Mouse (Mus musculus): ENCODE measurements around the gene Mrpl24. TPM values are rescaled to one million over a fixed set of nuclear protein-coding genes. Genes with fewer than 3 reads are reported as not detected.
"Not testable (repeated sequence)": the region's sequence is repeated elsewhere in the genome, so short reads cannot be mapped to it uniquely, and the experiment has no call there.

Gene Mrpl24
- polyA plus RNA-seq, 1 experiment from 2014 or later = 77.8 TPM

DNA sequence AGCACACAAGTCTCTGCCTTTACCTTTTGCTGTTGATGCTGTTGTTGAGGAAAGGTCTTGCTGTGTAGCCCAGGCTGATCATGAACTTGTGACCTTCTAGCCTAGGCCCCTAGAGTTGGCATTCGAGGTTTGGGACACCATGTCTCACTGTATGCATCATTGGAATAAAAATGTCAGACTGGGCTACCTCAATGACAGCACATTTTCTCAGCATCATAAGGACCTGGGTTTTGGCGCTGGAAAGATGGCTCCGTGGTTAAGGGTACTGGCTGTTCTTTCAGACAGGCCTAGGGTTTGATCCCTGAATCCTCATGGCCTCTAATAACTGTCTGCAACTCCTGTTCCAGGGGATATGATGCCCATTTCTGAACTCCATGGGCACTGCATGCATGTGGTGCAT, 19.5 kb upstream of the Mrpl24 start:
- no peaks in the 10 kb centered on the region for H3K4me1 ChIP-seq
- H3K27me3 ChIP-seq = no peaks in the 10 kb centered on the region
- H3K4me3 ChIP-seq = no peak overlapping the region
- H3K9ac ChIP-seq (replicated peaks) = no peak overlapping the region
- ATAC-seq (ENCODE audit: low FRiP score, low read depth) = no peak
- H3K36me3 ChIP-seq = no peaks in the 10 kb centered on the region
- no peak overlapping the region for H3K4me2 ChIP-seq (replicated peaks)
- 81% methylated on average over 3 of the region's 3 CpGs for WGBS
- H3K27ac ChIP-seq (replicated peaks) = no peak overlapping the region
- H3K9me3 ChIP-seq = no peaks in the 10 kb centered on the region

- Histone ChIP-seq H3K9me3 (no peaks in the 10 kb centered on the region), H3K27me3 (no peaks in the 10 kb centered on the region), H3K4me3 (no peak overlapping the region), H3K4me1 (no peaks in the 10 kb centered on the region), H3K27ac (replicated peaks) (no peak overlapping the region), H3K36me3 (no peaks in the 10 kb centered on the region), H3K4me2 (replicated peaks) (no peak overlapping the region), H3K9ac (replicated peaks) (no peak overlapping the region)
- WGBS = 56% methylated on average over 1 of the region's 1 CpGs
- ATAC-seq (ENCODE audit: low FRiP score, low read depth) = no peak
Measured at GRCm38 (mm10) chr3:87901036-87901624, 18.2 kb upstream of the Mrpl24 start.

DNA sequence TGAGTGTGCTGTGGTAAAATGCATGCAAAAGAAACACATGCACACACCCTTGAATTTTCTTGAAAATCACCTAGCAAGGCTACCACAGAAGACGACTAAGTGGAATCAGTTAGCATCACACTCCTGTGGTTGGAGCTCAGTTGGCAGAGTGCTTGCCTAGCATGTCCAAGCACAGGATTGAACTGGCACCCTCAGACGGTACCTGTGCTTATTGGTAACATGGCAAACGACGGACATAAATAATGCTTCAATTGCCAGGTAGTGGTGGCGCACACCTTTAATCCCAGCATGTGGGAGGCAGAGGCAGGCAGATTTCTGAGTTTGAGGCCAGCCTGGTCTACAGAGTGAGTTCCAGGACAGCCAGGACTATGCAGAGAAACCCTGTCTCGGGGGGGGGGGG, 17.3 kb upstream of the Mrpl24 start:
- not testable (repeated sequence) for H3K36me3 ChIP-seq; H3K9me3 ChIP-seq; H3K4me1 ChIP-seq; H3K27ac ChIP-seq (replicated peaks); H3K9ac ChIP-seq (replicated peaks); H3K27me3 ChIP-seq; H3K4me2 ChIP-seq (replicated peaks); H3K4me3 ChIP-seq; ATAC-seq (ENCODE audit: low FRiP score, low read depth)
- WGBS = 75% methylated on average over 6 of the region's 6 CpGs

- no peak overlapping the region for H3K4me2 ChIP-seq (replicated peaks)
- no peak for ATAC-seq (ENCODE audit: low FRiP score, low read depth)
- no peak overlapping the region for H3K4me3 ChIP-seq
- no peak overlapping the region for H3K9ac ChIP-seq (replicated peaks)
- 54% methylated on average over 5 of the region's 5 CpGs for WGBS
- no peak overlapping the region for H3K27ac ChIP-seq (replicated peaks)
- H3K36me3 ChIP-seq = no peaks in the 10 kb centered on the region
- H3K27me3 ChIP-seq = no peaks in the 10 kb centered on the region
- H3K4me1 ChIP-seq = peaks cover 18% of the 10 kb centered on the region
- no peaks in the 10 kb centered on the region for H3K9me3 ChIP-seq
Measured at GRCm38 (mm10) chr3:87903821-87904220, 15.5 kb upstream of the Mrpl24 start.

- Histone ChIP-seq H3K9ac (replicated peaks) (peak within 1 kb of the TSS; percentile 91), H3K27ac (replicated peaks) (peak within 1 kb of the TSS; percentile 92), H3K4me2 (replicated peaks) (peak within 1 kb of the TSS; percentile 97), H3K36me3 (no peaks in the 10 kb centered on the region), H3K9me3 (no peaks in the 10 kb centered on the region), H3K27me3 (no peaks in the 10 kb centered on the region), H3K4me3 (peak within 1 kb of the TSS; percentile 98), H3K4me1 (peaks cover 39% of the 10 kb centered on the region)
- ATAC-seq (ENCODE audit: low FRiP score, low read depth) = peak; percentile 95
- WGBS = 2% methylated on average over 57 of the region's 57 CpGs
Measured at GRCm38 (mm10) chr3:87905880-87906485, 13.3 kb upstream of the Mrpl24 start, which contains the start of gene Hdgf. TSS of gene Hdgf (plus strand) at chr3:87906321.

GRCm38 (mm10) chr3:87906601-87906980, 12.7 kb upstream of the Mrpl24 start:
- peak overlapping the region; percentile 97 for H3K4me2 ChIP-seq (replicated peaks)
- peaks cover 44% of the 10 kb centered on the region for H3K4me1 ChIP-seq
- no peaks in the 10 kb centered on the region for H3K36me3 ChIP-seq
- peak overlapping the region; percentile 98 for H3K4me3 ChIP-seq
- peak; percentile 16 for ATAC-seq (ENCODE audit: low FRiP score, low read depth)
- WGBS = 0% methylated on average over 33 of the region's 47 CpGs
- no peaks in the 10 kb centered on the region for H3K9me3 ChIP-seq
- H3K27ac ChIP-seq (replicated peaks) = peak overlapping the region; percentile 92
- peak overlapping the region; percentile 91 for H3K9ac ChIP-seq (replicated peaks)
- H3K27me3 ChIP-seq = no peaks in the 10 kb centered on the region

DNA sequence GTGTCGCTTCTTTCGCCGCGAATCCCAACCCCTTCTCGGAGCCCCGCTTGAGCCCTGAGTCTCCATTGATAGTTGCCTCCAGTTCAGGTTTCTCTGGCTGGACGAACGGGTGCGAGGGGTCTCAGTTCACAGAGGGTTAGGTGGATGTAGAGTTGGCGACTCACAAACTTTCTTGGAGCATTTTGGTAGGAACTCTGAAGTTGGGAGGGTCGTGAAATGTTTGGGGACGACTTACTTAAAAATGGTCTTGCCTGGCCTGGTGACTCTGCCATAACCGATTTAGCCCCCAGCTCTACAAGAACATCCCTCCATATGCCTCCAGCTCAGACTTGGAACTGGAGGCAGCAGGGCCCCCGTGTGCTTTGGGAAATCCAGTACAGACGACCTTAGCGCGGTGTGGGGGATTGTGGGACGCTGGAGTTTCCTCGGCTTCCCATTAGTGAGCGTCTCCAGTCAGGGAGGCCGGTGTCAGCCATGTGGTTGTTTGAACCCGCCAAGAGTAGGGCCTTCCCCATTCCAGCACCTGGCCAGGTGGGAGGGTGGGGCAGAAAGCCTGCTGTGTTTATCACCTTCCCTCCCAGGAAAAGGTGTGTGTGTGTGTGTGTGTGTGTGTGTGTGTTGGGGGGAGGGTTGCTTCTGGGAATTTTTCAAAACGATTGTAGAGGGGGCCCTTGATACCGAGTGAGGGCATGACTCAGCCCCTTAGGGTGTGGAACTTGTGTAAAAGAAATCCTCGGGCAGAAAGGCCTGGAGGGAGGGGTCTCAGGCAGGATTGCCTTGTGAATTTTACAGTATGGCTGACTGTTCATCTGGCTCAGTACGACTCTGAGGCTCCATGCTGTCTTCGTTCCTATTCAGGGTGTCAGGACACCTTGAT, 12.1 kb upstream of the Mrpl24 start:
- peaks cover 44% of the 10 kb centered on the region for H3K4me1 ChIP-seq
- ATAC-seq (ENCODE audit: low FRiP score, low read depth) = no peak

DNA sequence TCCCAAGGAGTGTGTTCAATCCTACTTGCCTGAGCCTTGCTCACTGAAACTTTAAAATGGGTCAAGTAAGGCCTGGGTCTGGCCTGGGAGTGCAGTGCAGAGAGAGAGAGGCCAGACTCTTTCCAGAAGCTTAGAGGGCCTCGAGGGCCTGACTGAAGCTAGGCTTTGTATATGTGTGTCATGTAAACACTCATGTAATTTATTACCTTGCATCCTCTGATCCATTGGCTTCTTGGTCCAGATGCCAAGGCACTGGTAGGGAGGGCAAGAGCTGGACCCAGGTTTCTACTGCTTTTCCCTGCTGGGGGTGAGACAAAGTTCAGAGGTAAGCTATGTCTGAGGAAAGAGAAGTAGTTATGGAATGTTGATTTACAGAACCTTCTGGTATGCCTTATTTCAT, 11.4 kb upstream of the Mrpl24 start:
- WGBS = 23% methylated on average over 1 of the region's 1 CpGs
- peak overlapping the region; percentile 97 for H3K4me2 ChIP-seq (replicated peaks)
- H3K27me3 ChIP-seq = no peaks in the 10 kb centered on the region
- ATAC-seq (ENCODE audit: low FRiP score, low read depth) = no peak
- peaks cover 1% of the 10 kb centered on the region for H3K36me3 ChIP-seq
- H3K9ac ChIP-seq (replicated peaks) = peak overlapping the region; percentile 91
- H3K4me1 ChIP-seq = peaks cover 44% of the 10 kb centered on the region
- peak overlapping the region; percentile 92; the same call in 1 of the 2 replicates for H3K27ac ChIP-seq (replicated peaks)
- peak overlapping the region; percentile 98 for H3K4me3 ChIP-seq
- no peaks in the 10 kb centered on the region for H3K9me3 ChIP-seq

More for the DNA sequence above, 12.1 kb upstream of the Mrpl24 start:
- Histone ChIP-seq H3K9me3 (no peaks in the 10 kb centered on the region), H3K9ac (replicated peaks) (peak overlapping the region; percentile 91), H3K27me3 (no peaks in the 10 kb centered on the region), H3K27ac (replicated peaks) (peak overlapping the region; percentile 92), H3K4me3 (peak overlapping the region; percentile 98), H3K4me2 (replicated peaks) (peak overlapping the region; percentile 97), H3K36me3 (no peaks in the 10 kb centered on the region)
- WGBS = under 1% methylated on average over 25 of the region's 27 CpGs

GRCm38 (mm10) chr3:87909381-87909780, 9.9 kb upstream of the Mrpl24 start:
- 0 out of 2 replicates have a peak overlapping the region, but pooled peaks have one; percentile 48 for H3K9ac ChIP-seq (replicated peaks)
- H3K36me3 ChIP-seq = peaks cover 16% of the 10 kb centered on the region
- H3K4me1 ChIP-seq = peaks cover 44% of the 10 kb centered on the region
- H3K4me3 ChIP-seq = no peak overlapping the region
- H3K27ac ChIP-seq (replicated peaks) = peak overlapping the region; percentile 83
- H3K27me3 ChIP-seq = no peaks in the 10 kb centered on the region
- no peaks in the 10 kb centered on the region for H3K9me3 ChIP-seq
- ATAC-seq (ENCODE audit: low FRiP score, low read depth) = no peak
- WGBS = 88% methylated on average over 2 of the region's 2 CpGs
- H3K4me2 ChIP-seq (replicated peaks) = peak overlapping the region; percentile 66

DNA sequence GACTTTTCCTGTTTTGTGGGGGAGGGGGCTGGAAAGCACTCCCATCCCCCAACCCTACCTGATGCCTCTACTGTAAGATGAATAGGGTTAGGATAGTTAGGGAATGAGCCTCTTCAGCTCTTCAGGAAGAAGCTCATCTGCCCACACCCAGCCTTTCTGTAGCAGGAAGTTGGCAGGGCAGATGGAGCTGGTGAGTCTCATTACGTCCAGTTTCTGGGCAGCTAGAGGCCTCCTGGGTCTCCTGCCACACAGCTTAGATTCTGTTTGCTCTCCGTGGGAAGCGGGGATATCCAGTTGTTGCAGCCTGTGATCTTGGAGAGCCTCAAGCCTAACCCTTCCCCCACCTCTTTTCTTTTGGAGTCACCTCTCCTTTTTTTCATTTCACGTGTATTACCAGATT, 9.4 kb upstream of the Mrpl24 start:
- H3K36me3 ChIP-seq = peaks cover 21% of the 10 kb centered on the region
- peak overlapping the region; percentile 83 for H3K27ac ChIP-seq (replicated peaks)
- peak overlapping the region; percentile 48 for H3K9ac ChIP-seq (replicated peaks)
- no peak overlapping the region for H3K4me3 ChIP-seq
- ATAC-seq (ENCODE audit: low FRiP score, low read depth) = no peak
- peaks cover 44% of the 10 kb centered on the region for H3K4me1 ChIP-seq
- H3K9me3 ChIP-seq = no peaks in the 10 kb centered on the region
- H3K4me2 ChIP-seq (replicated peaks) = peak overlapping the region; percentile 66
- H3K27me3 ChIP-seq = no peaks in the 10 kb centered on the region
- WGBS = 6% methylated on average over 4 of the region's 4 CpGs

- peak; percentile 29; the same call in 1 of the 2 replicates for ATAC-seq (ENCODE audit: low FRiP score, low read depth)
- H3K27ac ChIP-seq (replicated peaks) = peak overlapping the region; percentile 83
- H3K27me3 ChIP-seq = no peaks in the 10 kb centered on the region
- 2% methylated on average over 12 of the region's 12 CpGs for WGBS
- peaks cover 44% of the 10 kb centered on the region for H3K4me1 ChIP-seq
- H3K9ac ChIP-seq (replicated peaks) = peak overlapping the region; percentile 48
- no peaks in the 10 kb centered on the region for H3K9me3 ChIP-seq
- H3K36me3 ChIP-seq = peaks cover 28% of the 10 kb centered on the region
- peak overlapping the region; percentile 66 for H3K4me2 ChIP-seq (replicated peaks)
- H3K4me3 ChIP-seq = peak overlapping the region; percentile 46
Measured at GRCm38 (mm10) chr3:87910573-87911141, 8.6 kb upstream of the Mrpl24 start.

DNA sequence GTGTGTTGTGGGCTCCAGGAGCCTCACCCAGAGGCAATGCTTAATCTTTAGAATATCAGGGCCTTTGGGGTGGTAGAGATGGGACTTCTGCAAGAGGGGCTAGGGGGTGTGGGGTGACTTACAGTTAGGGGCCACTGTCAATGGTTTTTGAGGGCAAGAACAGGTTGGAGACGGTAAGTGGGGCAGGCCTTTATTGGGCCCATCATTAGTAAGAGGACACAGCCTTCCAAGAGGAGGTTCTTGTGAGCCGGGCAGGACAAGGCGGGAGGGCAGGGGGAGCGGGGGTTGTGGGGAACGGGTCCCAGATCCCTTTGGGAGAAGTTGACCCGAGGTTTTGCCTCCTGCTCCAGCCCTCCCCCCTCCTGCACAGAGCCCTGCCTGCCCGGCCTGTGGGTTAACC, 5.8 kb upstream of the Mrpl24 start:
- Histone ChIP-seq H3K9ac (replicated peaks) (no peak overlapping the region), H3K4me3 (no peak overlapping the region), H3K27me3 (no peaks in the 10 kb centered on the region), H3K27ac (replicated peaks) (no peak overlapping the region), H3K4me1 (peaks cover 30% of the 10 kb centered on the region), H3K36me3 (peaks cover 49% of the 10 kb centered on the region), H3K4me2 (replicated peaks) (no peak overlapping the region), H3K9me3 (no peaks in the 10 kb centered on the region)
- ATAC-seq (ENCODE audit: low FRiP score, low read depth) = no peak
- 88% methylated on average over 7 of the region's 7 CpGs for WGBS
